Mouse (Mus musculus) forelimb bud, embryonic 11.5 days (tissue): ENCODE results near the gene N4bp1.

Experiments used
- DNase-seq: peaks from one replicate; pipeline ENCODE4 v3.0.0-alpha.2; 2012; ENCODE audit warnings: low read depth, low spot score

Gene N4bp1

GRCm38 (mm10) chr8:86861516-86861915 lies 23.5 kb downstream of the N4bp1 start:
- no peak for DNase-seq

GRCm38 (mm10) chr8:86856248-86856647 lies 28.8 kb downstream of the N4bp1 start:
- no peak for DNase-seq

GRCm38 (mm10) chr8:86854686-86855085 lies 30.4 kb downstream of the N4bp1 start:
- no peak for DNase-seq

GRCm38 (mm10) chr8:86853989-86854373 lies 31.1 kb downstream of the N4bp1 start:
- DNase-seq = no peak

- no peak for DNase-seq
These were observed 31.6 kb downstream of the N4bp1 start for GRCm38 (mm10) chr8:86853266-86853988.

- DNase-seq = no peak
These were observed 32.6 kb downstream of the N4bp1 start for GRCm38 (mm10) chr8:86852491-86852890.

GRCm38 (mm10) chr8:86848876-86849275 lies 36.2 kb downstream of the N4bp1 start:
- DNase-seq = no peak

- DNase-seq = no peak
These were observed 36.7 kb downstream of the N4bp1 start for GRCm38 (mm10) chr8:86848401-86848800.

- DNase-seq = peak; percentile 20
These were observed 38.0 kb downstream of the N4bp1 start for GRCm38 (mm10) chr8:86847091-86847490.

- DNase-seq = no peak
These were observed 39.2 kb downstream of the N4bp1 start for GRCm38 (mm10) chr8:86845875-86846274.

- DNase-seq = no peak
These were observed 40.2 kb downstream of the N4bp1 start for GRCm38 (mm10) chr8:86844856-86845255.

GRCm38 (mm10) chr8:86843896-86844295 lies 41.2 kb downstream of the N4bp1 start:
- peak; percentile 17 for DNase-seq

- DNase-seq = no peak
These were observed 43.3 kb downstream of the N4bp1 start for GRCm38 (mm10) chr8:86841556-86842309.

GRCm38 (mm10) chr8:86840120-86840693 lies 44.9 kb downstream of the N4bp1 start:
- DNase-seq = no peak

GRCm38 (mm10) chr8:86838707-86839438 lies 46.2 kb downstream of the N4bp1 start:
- DNase-seq = no peak

- DNase-seq = no peak
These were observed 47.8 kb downstream of the N4bp1 start for GRCm38 (mm10) chr8:86837234-86837633.

- no peak for DNase-seq
These were observed 49.2 kb downstream of the N4bp1 start for GRCm38 (mm10) chr8:86835881-86836280.

- no peak for DNase-seq
These were observed 50.4 kb downstream of the N4bp1 start for GRCm38 (mm10) chr8:86834496-86835260.

- no peak for DNase-seq
These were observed 51.1 kb downstream of the N4bp1 start for GRCm38 (mm10) chr8:86833937-86834336.

GRCm38 (mm10) chr8:86828925-86829324 lies 56.1 kb downstream of the N4bp1 start:
- DNase-seq = no peak

- DNase-seq = no peak
These were observed 57.9 kb downstream of the N4bp1 start for GRCm38 (mm10) chr8:86827199-86827598.
